Mouse (Mus musculus) hindbrain, postnatal 0 days (tissue): ENCODE data around the gene Stip1. TPM values are rescaled to one million over a fixed set of nuclear protein-coding genes. Genes with fewer than 3 reads are reported as not detected.

Experiments
- ATAC-seq: fragments of 200-750 bp; cut with Nextera tagmentation; 2 replicates; pipeline ENCODE4 v1.8.0; 2017; ENCODE audit warnings: mild to moderate bottlenecking, moderate TSS enrichment, moderate library complexity
- DNase-seq: peaks from one replicate; pipeline ENCODE4 v3.0.0-alpha.2; 2015; ENCODE audit warnings: low spot score
- H3K27ac ChIP-seq: fragments of 300-500 bp; sonication (generic); 2 replicates; pipeline ENCODE4 v1.5.1; 2014; ENCODE audit warnings: mild to moderate bottlenecking
- H3K27me3 ChIP-seq: fragments of 300-500 bp; sonication (generic); 2 replicates; pipeline ENCODE4 v1.6.1; 2014; ENCODE audit warnings: low read length, mixed read lengths; ENCODE audit not compliant: insufficient read depth
- H3K36me3 ChIP-seq: fragments of 300-500 bp; sonication (generic); 2 replicates; pipeline ENCODE4 v1.6.1; 2014; ENCODE audit warnings: low read length, mixed read lengths; ENCODE audit not compliant: insufficient read depth
- H3K4me1 ChIP-seq: fragments of 300-500 bp; sonication (generic); 2 replicates; pipeline ENCODE4 v1.6.1; 2014; ENCODE audit warnings: antibody characterized with exemption, low read length, mixed read lengths; ENCODE audit not compliant: insufficient read depth
- H3K4me2 ChIP-seq: fragments of 300-500 bp; sonication (generic); 2 replicates; pipeline ENCODE4 v1.6.1; 2014; ENCODE audit warnings: low read depth, mild to moderate bottlenecking, low read length, moderate library complexity, mixed read lengths
- H3K4me3 ChIP-seq: fragments of 300-500 bp; sonication (generic); 2 replicates; pipeline ENCODE4 v1.5.1; 2014; ENCODE audit warnings: low read length
- H3K9ac ChIP-seq: fragments of 300-500 bp; sonication (generic); replicated peaks from 2 replicates; pipeline ENCODE4 v1.6.1; 2014; ENCODE audit warnings: mild to moderate bottlenecking, low read length, moderate library complexity, mixed read lengths
- H3K9me3 ChIP-seq: fragments of 300-500 bp; sonication (generic); 2 replicates; pipeline ENCODE4 v1.6.1; 2016; ENCODE audit warnings: low read length, mixed read lengths
- CTCF ChIP-seq: IDR thresholded peaks from 2 replicates; pipeline ENCODE4 v1.5.1; 2016; ENCODE audit warnings: antibody characterized with exemption, control low read depth, low read depth
- WGBS: fragments of 180-500 bp; shearing (Covaris S2); extraction: QIAGEN DNeasy Blood & Tissue Kit; methylation state at CpG from one replicate; pipeline ENCODE4 v1.1.7; 2014; 5-methylcytosine and 5-hydroxymethylcytosine counted together
- polyA plus RNA-seq: library from polyadenylated mRNA; unstranded; fragments of >200 nt; fragmentation: Nextera tagmentation; extraction: Ambion mirVana; gene quantifications from 2 replicates; pipeline ENCODE4 v1.2.1, GENCODE M21; 2015
- total RNA-seq: library from RNA; depleted of rRNA; stranded (reverse); fragments of >200 nt; gene quantifications from 2 replicates; pipeline ENCODE4 v1.2.3, GENCODE M21; 2014

The Stip1 gene
- total and polyA plus RNA-seq, 2 experiments from 2014 or later = 89.0 to 151 TPM

DNA sequence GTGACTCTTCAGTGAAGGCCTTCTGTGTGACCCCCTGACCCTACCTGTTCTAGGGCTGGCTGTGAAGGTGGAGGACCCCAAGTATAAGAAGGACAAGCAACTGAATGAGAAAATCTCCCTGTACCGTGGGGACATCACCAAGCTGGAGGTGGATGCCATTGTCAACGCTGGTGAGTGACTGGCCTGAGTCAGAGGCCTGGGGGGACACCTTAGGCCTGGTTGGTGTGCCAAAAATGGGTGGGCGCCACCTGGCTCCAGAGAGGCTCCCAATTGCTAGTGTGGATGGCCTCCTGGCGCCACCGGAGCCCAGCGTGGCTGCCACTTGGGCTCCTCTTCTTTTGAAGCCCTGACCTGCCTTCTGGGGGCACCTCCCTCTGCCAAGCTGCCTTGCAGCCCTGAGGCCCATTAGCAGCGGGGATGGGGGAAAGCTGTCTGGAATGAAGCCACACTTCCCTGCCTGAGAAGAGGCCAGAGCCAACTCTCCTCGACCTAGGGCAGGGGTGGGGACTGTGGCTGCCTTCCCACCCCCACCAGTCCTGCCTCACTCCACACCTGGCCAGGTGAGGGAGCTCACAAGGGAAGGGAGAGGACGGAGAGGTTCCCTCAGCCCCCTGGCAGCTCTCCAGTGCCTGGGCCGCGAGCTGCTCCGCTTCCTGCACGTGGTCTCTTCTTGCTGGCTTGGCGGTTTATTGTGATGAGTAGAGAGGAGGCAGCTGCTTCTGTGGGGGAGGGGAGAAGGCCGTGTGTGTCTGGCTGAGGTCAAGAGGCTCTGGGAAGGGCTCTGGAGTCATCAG lies 26.5 kb upstream of the Stip1 start:
- Histone ChIP-seq H3K9me3 (no peaks in the 10 kb centered on the region), H3K4me2 (no peak overlapping the region), H3K4me3 (no peak overlapping the region), H3K4me1 (peaks cover 26% of the 10 kb centered on the region), H3K27me3 (no peaks in the 10 kb centered on the region), H3K27ac (0 out of 2 replicates have a peak overlapping the region, but pooled peaks have one; percentile 26), H3K9ac (no peak overlapping the region; the same call in 1 of the 2 replicates), H3K36me3 (no peaks in the 10 kb centered on the region)
- no peak for ATAC-seq
- WGBS = 22% methylated on average over 15 of the region's 15 CpGs
- peak; percentile 65 for DNase-seq
- no peak for TF ChIP-seq CTCF

- Histone ChIP-seq H3K27me3 (no peaks in the 10 kb centered on the region), H3K9ac (no peak overlapping the region), H3K4me1 (peaks cover 23% of the 10 kb centered on the region), H3K27ac (no peak overlapping the region), H3K36me3 (no peaks in the 10 kb centered on the region), H3K4me2 (no peak overlapping the region), H3K9me3 (no peaks in the 10 kb centered on the region), H3K4me3 (no peak overlapping the region)
- TF ChIP-seq CTCF = peak; percentile 100
- DNase-seq (peak; percentile 92), ATAC-seq (peak; percentile 71)
- WGBS = 7% methylated on average over 3 of the region's 3 CpGs
Measured at GRCm38 (mm10) chr19:7064571-7064970, 24.8 kb upstream of the Stip1 start.

DNA sequence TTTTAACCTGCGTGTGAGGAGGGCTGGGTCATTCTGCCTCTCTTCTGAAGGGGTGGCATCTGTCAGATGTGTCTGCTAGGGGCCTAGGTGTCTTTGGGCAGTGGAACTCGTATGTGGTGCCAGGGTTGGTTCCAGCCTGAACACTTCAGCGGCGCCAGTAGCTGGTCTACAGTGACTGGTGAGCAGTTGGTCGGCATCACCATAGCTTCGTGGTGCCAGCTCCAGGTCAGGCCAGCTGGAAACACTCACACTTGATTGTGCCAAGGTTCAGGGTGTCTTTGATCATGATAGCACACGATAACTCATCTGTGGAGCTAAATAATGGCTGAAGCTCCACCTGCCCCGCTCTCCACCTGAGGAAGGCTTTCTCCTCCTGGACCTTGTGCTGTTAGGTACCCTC lies 23.1 kb upstream of the Stip1 start:
- H3K9me3 ChIP-seq = no peaks in the 10 kb centered on the region
- TF ChIP-seq CTCF = no peak
- no peak overlapping the region for H3K4me3 ChIP-seq
- H3K9ac ChIP-seq = no peak overlapping the region
- H3K4me1 ChIP-seq = peaks cover 10% of the 10 kb centered on the region
- no peak overlapping the region for H3K27ac ChIP-seq
- no peaks in the 10 kb centered on the region for H3K36me3 ChIP-seq
- H3K4me2 ChIP-seq = no peak overlapping the region
- no peaks in the 10 kb centered on the region for H3K27me3 ChIP-seq
- no peak for DNase-seq
- 78% methylated on average over 8 of the region's 8 CpGs for WGBS
- no peak for ATAC-seq

- no peak for ATAC-seq
- WGBS = 82% methylated on average over 5 of the region's 5 CpGs
- no peak overlapping the region for H3K4me2 ChIP-seq
Measured at GRCm38 (mm10) chr19:7062110-7062509, 22.3 kb upstream of the Stip1 start.

DNA sequence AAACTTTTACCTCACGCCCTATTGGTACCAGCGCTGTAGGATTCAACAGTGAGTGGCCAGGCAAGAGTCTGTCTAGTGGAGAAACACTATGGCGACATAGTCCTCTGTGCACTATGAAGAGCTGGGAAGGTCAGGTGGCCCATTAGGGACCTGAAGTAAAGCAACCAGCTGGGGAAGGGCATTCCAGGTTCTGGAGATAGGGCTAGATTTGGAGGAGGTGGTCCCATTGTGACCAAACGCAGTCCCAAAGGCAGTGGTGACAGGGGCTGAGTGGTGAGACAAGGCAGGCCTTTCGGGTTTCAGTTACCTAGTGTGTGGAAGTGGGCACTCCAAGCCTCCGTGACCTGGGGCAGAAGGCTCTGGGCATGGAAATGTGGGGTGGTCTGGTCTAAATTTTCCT lies 18.8 kb upstream of the Stip1 start:
- no peak overlapping the region for H3K27ac ChIP-seq
- no peak overlapping the region; the same call in 1 of the 2 replicates for H3K4me2 ChIP-seq
- H3K27me3 ChIP-seq = no peaks in the 10 kb centered on the region
- H3K4me1 ChIP-seq = peaks cover 5% of the 10 kb centered on the region; the same call in 1 of the 2 replicates
- no peak for DNase-seq
- ATAC-seq = no peak
- no peak overlapping the region for H3K4me3 ChIP-seq
- H3K9me3 ChIP-seq = no peaks in the 10 kb centered on the region
- no peaks in the 10 kb centered on the region for H3K36me3 ChIP-seq
- H3K9ac ChIP-seq = no peak overlapping the region
- 72% methylated on average over 6 of the region's 6 CpGs for WGBS
- no peak for TF ChIP-seq CTCF

More at GRCm38 (mm10) chr19:7062110-7062509, 22.3 kb upstream of the Stip1 start:
- Histone ChIP-seq H3K27ac (no peak overlapping the region), H3K36me3 (no peaks in the 10 kb centered on the region), H3K4me3 (no peak overlapping the region), H3K27me3 (no peaks in the 10 kb centered on the region), H3K4me1 (peaks cover 13% of the 10 kb centered on the region), H3K9me3 (no peaks in the 10 kb centered on the region), H3K9ac (no peak overlapping the region)
- DNase-seq = no peak
- TF ChIP-seq CTCF = no peak

- H3K4me1 ChIP-seq = peaks cover 5% of the 10 kb centered on the region; the same call in 1 of the 2 replicates
- 0 out of 2 replicates have a peak overlapping the region, but pooled peaks have one; percentile 49 for H3K9ac ChIP-seq
- H3K4me3 ChIP-seq = peak overlapping the region; percentile 66
- no peaks in the 10 kb centered on the region for H3K9me3 ChIP-seq
- peak; percentile 77 for DNase-seq
- H3K27ac ChIP-seq = peak overlapping the region; percentile 41; the same call in 1 of the 2 replicates
- peak; percentile 79 for ATAC-seq
- H3K36me3 ChIP-seq = no peaks in the 10 kb centered on the region
- WGBS = under 1% methylated on average over 15 of the region's 15 CpGs
- no peaks in the 10 kb centered on the region for H3K27me3 ChIP-seq
- TF ChIP-seq CTCF = peak; percentile 65
- peak overlapping the region; percentile 100 for H3K4me2 ChIP-seq
Measured at GRCm38 (mm10) chr19:7057722-7058207, 18.0 kb upstream of the Stip1 start.
